Mouse (Mus musculus): ENCODE measurements around the gene 4921507P07Rik.
"Not testable (repeated sequence)": the region's sequence is repeated elsewhere in the genome, so short reads cannot be mapped to it uniquely, and the experiment has no call there.

The 4921507P07Rik gene

DNA sequence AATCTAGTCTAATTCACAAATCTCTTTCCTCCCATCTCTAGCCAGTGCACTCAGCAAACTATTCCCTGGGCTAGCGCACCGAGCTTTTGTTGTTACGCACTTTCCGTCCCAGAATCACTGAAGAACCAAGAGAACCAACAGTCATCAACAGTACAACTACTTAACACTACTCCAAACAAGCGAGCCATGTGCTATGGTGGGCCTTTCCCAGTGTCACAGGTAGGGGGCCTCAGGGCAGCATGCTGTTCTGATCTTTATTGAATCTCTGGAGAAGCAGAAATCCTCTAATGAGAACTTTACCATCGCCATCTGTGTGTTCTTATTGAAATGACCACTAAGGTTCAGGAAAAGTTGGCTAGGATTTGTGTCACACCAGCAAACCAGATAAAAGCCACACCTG, 38.9 kb downstream of the 4921507P07Rik start:
- no peak for DNase-seq (ENCODE audit: low spot score)

DNA sequence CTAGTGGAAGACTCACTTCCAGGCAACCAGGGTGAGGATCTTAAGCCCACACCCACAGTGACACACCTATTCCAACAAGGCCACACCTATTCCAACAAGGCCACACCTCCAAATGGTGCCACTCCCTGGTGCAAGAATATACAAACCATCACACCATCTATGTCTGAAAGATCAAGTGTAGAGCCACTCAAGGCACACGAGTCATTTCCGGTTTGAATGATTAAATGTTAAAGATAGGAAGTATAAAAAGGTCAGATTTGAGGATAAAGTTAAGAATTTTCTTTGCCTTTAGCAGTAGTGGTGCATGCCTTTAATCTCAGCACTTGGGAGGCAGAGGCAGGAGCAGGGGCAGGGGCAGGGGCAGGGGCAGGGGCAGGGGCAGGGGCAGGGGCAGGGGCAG, 42.2 kb downstream of the 4921507P07Rik start:
- not testable (repeated sequence) for DNase-seq (ENCODE audit: low spot score)

DNA sequence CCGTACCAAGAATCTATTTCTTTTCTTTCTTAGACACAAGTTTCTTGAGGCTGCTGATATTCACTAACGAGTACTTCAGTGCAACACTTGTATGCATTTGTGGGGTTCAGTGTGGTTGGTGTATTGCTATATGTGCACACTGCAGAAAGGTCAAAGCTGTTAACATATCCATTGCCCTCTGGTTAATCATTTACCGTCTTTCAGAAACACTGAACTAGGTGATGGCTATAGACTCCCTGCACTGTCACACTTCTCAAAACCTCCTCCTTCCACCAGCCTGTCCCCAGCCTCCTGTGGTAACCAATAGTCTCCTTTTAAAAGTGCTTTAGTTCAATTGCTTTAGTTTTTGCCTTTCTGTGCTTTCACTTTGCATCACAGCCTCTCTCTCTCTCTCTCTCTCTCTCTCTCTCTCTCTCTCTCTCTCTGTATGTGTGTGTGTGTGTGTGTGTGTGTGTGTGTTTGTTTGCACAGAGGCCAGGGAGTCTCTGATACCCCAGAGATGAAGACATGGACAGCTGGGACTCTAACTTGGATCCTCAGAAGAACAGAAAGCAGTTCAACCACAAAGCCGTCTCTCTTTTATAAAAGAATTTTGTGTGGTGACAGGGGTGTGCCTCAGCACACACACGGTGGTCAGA, 43.4 kb downstream of the 4921507P07Rik start:
- DNase-seq (ENCODE audit: low spot score): no peak

DNA sequence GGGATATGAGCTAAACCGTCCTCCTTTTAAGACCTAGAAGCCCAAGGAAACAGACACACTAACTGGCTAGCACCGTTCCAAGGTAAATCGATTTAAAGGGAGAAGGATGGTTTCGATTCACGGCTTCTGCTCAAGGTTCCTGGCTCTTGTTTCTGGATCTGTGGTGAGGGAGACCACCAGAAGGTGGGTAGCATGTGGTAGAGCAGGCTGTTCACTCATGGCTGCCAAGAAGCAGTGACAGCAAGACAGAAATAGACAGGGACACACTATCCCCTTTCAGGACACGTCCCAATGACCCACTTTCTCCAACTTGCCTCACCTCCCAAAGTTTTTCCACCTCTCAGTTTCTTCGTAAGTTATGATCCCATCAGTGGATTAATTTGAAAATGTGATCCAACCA, 46.6 kb downstream of the 4921507P07Rik start:
- DNase-seq (ENCODE audit: low spot score): no peak

DNA sequence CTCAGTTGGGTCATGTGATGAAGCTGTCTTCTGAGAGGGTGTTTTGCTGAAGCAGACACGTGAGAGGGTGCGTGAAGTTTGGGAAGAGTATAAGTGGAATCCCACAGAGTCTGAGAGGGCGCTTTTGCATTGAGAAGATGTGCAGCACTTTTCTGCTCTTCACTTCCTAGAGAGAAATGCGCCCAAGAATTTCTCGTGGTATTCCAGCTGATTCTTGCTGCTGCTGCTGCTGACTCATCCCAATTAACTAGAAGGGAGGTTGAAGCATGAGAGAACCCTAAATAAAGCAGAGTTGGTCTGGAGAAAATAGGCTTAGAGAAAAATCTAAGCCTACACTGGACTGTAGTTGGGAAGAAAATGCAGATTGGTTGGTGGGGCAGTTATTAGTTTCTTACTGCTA, 47.4 kb downstream of the 4921507P07Rik start:
- DNase-seq (ENCODE audit: low spot score): no peak

DNA sequence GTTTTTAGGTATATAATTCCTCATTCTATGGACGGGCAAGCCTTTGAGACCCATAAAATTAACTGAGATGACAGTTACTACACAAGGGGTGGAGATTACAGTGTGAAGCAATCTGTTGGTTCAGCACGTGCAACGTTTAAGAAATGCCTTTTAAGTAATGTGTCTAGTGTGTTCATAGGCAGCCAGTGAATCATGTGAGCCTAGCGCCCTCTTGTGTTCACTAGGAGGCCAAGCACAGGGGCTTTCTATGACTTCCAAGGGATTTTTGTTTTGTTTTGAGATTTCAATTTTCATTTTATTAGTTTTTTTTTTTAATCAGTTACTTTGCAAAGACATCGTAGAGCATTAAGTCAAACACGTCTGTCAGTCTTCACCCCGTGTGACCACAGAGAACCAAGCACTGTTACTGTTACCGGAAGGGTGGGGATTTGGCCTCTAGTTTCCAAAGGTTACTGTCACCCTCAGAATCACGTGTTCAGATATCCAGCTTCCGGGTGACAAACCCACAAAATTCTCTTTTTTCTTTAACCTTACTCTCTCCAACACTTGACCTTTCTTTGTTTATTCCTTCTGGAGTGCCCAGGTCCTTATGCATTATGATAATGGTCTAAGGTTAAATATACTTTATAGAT, 50.9 kb downstream of the 4921507P07Rik start:
- peak; percentile 57 for DNase-seq (ENCODE audit: low spot score)

DNA sequence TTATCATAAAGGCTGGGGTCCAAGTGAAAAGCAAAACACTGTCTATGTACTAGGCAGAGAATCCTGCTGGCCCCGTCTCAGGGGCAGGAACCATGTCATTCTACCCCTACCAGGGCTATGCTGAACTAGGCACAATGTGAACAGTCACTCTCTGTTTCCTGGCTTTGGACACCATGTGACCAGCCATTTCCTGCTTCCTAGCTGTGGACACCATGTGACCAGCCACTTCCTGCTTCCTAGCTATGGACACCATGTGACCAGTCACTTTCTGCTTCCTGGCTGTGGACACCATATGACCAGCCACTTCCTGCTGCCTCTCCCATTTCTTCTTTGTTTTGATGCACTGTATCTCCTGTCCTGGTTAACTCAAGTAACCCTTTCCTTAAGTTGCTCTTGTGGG, 53.9 kb downstream of the 4921507P07Rik start:
- DNase-seq (ENCODE audit: low spot score): no peak

DNA sequence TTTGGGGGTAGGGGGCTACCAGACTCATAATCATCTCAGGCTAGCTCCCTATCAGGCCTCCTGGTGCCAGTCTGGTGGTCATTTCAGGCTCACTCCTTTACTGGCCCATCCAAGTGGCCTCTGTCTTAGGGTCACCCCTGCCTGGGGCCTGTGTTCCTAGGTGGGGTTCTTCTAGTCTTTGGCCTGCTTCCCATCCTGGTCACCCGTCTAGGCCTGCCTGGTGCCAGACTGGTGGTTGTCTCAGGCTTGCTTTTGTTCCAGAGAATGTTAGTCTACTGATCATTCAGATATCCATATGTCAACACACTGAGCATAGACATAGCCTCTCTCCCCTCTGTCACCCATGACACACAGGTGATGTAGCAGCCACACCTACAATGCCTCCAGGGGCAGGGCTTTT, 56.8 kb downstream of the 4921507P07Rik start:
- DNase-seq (ENCODE audit: low spot score): no peak

DNA sequence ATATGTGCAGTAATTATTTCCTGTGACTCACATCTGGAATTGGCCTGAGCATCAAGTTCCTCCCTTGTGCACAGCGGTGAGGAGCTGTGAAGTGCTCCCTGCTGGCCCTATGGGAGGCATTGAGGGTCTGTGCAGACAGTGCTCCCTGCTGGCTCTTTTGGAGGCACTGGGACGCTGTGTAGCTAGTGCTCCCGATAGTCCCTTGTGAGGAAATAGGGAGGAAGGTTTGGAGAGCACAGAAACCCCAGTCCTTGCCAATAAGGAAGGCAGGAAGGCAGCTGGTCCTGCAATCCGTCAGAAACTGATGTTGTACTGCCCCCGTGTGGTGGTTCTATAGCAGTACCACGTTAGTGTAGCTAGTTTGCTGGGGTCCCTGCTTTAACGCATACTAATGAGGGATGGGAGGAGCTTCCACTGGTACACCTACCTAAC, 60.0 kb downstream of the 4921507P07Rik start:
- DNase-seq (ENCODE audit: low spot score): peak; percentile 84

DNA sequence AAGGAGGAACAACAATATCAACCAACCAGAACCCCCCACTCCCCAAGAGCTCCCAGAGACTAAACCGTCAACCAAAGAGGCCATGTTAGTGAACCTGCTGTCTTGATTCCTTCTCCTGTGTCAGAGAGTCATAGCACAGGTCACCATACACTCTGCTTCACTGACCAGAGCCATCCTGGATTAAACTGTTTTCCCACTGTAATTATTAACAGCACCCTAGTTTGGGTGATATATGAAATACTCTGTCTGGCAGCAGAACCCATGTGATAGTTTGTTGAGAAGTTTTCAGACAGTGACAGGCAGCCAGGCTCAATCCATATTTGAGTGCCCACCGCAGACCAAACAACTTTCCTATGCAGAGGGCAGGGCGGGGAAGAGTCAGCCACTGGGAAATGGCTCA, 61.1 kb downstream of the 4921507P07Rik start:
- DNase-seq (ENCODE audit: low spot score): no peak

DNA sequence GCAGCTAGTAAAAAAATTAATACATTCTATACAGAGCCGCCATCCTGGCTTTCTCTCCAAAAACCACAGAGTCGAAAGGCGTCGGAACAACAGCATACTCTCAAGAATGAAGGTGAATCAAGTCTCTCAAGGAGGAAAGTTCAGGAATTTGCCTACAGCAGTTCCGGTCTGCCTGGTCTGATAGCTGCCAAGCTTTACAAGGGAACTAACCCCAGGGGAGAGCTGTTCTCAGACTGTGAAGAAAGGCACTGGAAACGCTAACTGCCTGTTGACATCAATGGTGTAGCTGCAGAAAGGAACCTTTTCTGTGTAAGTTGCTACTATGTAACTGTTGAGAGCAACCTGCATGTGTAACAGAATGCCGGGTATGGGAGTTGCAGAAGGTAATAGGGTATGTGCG, 64.5 kb downstream of the 4921507P07Rik start:
- DNase-seq (ENCODE audit: low spot score): no peak

DNA sequence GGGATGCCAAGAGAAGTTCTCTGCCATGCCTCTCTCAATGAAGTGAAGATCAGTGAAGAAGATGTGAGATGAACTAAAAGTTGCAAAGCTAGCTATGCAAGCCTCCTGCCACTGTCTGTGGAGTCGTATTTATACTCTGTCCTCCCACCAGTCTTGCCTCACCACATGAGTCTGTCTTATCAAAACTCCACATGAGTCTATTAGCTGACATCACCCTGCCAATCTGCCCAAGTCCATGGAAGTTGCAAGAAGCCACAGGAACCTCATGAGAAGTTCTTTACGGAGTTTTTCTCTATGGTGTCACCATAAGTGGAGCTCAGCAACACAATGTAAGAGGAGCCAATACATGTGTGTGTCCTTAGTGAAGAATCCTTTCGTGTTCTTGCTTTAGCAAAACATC, 65.4 kb downstream of the 4921507P07Rik start:
- DNase-seq (ENCODE audit: low spot score): no peak

DNA sequence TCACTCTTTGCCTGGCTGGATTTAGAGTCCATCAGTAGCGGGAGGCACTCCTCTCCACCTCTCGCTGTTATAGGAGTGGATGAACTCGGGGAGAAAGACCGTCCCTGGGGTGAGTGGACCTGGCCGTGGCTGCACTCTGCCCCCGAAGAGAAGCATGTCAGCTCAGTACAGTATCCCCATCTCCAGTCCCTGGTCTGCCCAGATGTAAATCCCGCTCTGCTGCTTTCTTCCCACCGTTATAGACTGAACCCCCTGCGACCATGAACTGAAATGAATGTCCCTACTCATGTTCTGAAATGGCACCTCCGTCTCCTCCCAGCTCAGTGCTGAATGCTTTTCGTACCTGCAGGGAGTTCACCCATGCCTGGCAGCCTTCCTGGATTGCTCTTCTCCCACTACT, 67.2 kb downstream of the 4921507P07Rik start:
- no peak for DNase-seq (ENCODE audit: low spot score)

DNA sequence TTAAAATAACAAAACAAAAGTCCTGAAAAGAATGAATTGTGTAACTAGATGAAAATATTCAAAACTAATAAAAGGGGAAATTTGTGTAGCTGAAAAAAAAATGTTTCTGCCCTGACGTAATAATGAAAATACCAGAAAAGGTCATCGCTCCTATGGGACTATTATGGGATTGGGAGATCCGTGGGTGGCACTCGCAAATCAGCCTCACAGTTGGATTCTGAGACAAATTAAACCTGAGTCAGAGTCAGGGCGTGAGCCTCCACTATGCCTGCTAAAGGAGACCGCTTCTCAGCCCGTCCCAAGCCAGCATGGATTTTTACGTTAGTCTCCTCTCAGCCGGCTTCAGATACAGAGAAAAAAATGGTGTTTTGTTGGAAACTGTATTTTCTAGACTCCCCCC, 69.0 kb downstream of the 4921507P07Rik start:
- no peak for DNase-seq (ENCODE audit: low spot score)

DNA sequence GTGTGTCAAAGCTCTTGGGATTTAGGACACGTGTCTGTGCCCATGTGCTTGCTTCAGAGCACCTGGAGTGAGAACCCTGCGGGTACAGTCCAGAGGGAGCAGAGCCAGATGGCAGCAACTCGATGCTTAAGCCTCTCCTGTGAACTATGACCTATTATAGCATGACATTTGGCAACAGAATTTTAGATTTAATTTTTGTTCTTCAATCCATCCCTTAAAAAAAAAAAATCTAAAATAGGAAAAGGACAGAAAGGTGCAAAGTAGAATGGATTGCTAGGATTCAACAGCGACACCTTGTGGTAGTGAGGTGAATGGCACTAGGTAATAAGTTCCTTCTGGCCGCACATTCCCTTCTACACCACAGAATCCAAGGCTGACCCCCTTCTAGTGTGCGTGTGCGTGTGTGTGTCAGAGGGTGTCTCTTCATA, 69.8 kb downstream of the 4921507P07Rik start:
- DNase-seq (ENCODE audit: low spot score): peak; percentile 63

DNA sequence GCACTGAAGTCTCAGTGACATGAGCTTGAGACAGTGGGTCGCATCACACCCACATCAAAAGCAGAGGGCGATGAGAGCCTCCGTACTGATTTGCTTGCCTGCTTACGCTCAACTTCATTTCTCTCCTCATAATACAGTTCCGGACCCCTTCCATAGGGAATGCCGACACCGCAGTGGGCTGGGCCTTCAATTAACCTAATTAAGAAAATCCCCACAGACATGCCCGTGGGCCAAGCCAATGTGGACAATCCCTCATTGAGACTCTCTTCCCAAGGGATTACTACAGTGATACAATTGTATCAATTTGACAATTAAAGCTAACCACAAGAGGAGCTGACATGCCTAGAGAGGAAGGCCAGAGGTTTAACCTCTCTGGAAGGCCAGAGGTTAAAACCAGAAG, 70.6 kb downstream of the 4921507P07Rik start:
- DNase-seq (ENCODE audit: low spot score): no peak

DNA sequence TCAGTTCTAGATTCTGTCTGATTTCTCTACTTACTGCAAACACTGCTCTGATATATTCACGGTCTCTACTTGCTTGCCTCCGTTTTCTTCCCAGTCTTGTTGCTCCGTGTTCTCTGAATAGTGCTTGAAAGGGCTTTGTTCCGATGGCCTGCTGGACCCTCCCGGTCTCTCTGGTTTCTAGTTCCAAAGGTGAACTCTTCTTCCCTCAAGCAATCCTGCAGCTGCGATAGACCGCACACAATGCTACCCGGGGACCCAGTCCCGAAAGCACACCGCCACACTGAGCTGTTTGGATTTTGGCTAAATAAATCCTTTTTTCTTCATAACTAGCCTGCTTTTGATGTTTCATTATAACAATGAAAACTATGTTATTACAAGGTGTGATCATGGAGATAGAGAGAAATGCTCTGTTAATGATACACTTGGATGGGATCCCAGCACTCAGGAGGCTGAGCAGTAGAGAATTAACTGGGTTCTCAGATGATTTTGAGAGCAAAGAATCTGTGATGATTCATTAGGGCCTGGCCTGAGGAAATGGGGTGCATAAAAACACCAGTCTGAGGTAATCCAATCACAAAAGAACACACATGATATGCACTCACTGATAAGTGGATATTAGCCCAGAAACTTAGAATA, 72.1 kb downstream of the 4921507P07Rik start:
- DNase-seq (ENCODE audit: low spot score): no peak
